Mouse (Mus musculus) ES-E14 (cell line): ENCODE measurements around the gene Mybpc1. TPM values are rescaled to one million over a fixed set of nuclear protein-coding genes. Genes with fewer than 3 reads are reported as not detected.

Experiments used
- DNase-seq: peaks from one replicate; pipeline ENCODE4 v3.0.0-alpha.2; 2013; ENCODE audit warnings: low read depth, low spot score
- H3K27ac ChIP-seq: 2 replicates; pipeline ENCODE4 v1.5.1; 2012; ENCODE audit warnings: low read depth, mild to moderate bottlenecking, low read length, moderate library complexity, mixed read lengths; ENCODE audit not compliant: poor library complexity, insufficient read depth, severe bottlenecking
- H3K36me3 ChIP-seq: 2 replicates; pipeline ENCODE4 v1.6.1; 2012; ENCODE audit warnings: mild to moderate bottlenecking, low read length, moderate library complexity, mixed read lengths; ENCODE audit not compliant: control insufficient read depth, poor library complexity, insufficient read depth, severe bottlenecking
- H3K4me1 ChIP-seq, 2 experiments: fragments of 150-350 bp in 1 of 2; sonication (generic) in 1 of 2; 2 replicates each; pipeline ENCODE4 v1.6.1; 2012; ENCODE audit warnings: low read length in 2 of 2, mild to moderate bottlenecking in 1 of 2, mixed read lengths in 1 of 2; ENCODE audit not compliant: control insufficient read depth in 2 of 2, insufficient read depth in 2 of 2, poor library complexity in 1 of 2
- H3K4me3 ChIP-seq, 2 experiments: fragments of 150-350 bp in 1 of 2; sonication (generic) in 1 of 2; 2 replicates each; pipeline ENCODE4 v1.5.1; 2012; ENCODE audit warnings: low read length in 2 of 2, low read depth in 1 of 2, mild to moderate bottlenecking in 1 of 2, mixed read lengths in 1 of 2; ENCODE audit not compliant: insufficient read depth in 1 of 2, poor library complexity in 1 of 2, severe bottlenecking in 1 of 2
- H3K9ac ChIP-seq: 2 replicates; pipeline ENCODE4 v1.6.1; 2012; ENCODE audit warnings: low read depth, mild to moderate bottlenecking, low read length, mixed read lengths; ENCODE audit not compliant: poor library complexity, insufficient read depth, severe bottlenecking
- H3K9me3 ChIP-seq: fragments of 150-350 bp; sonication (generic); 2 replicates; pipeline ENCODE4 v1.6.1; 2012; ENCODE audit warnings: low read depth, mild to moderate bottlenecking, low read length; ENCODE audit not compliant: control insufficient read depth, insufficient read depth
- CHD2 ChIP-seq: IDR thresholded peaks from 2 replicates; pipeline ENCODE4 v1.6.1; 2014; ENCODE audit warnings: mild to moderate bottlenecking, low read depth, low read length, inconsistent platforms
- HCFC1 ChIP-seq: IDR thresholded peaks from 2 replicates; pipeline ENCODE4 v1.6.1; 2012; ENCODE audit warnings: low read length, inconsistent platforms, borderline replicate concordance; ENCODE audit not compliant: insufficient read depth
- MAFK ChIP-seq: IDR thresholded peaks from 2 replicates; pipeline ENCODE4 v1.6.1; 2014; ENCODE audit warnings: mild to moderate bottlenecking, low read depth, low read length, inconsistent platforms; ENCODE audit not compliant: insufficient read depth
- ZC3H11A ChIP-seq: IDR thresholded peaks from 2 replicates; pipeline ENCODE4 v1.6.1; 2012; ENCODE audit warnings: low read depth, mild to moderate bottlenecking, inconsistent platforms, low read length, borderline replicate concordance
- ZNF384 ChIP-seq: IDR thresholded peaks from 2 replicates; pipeline ENCODE4 v1.6.1; 2012; ENCODE audit warnings: low read depth, low read length, inconsistent platforms
- in situ Hi-C, 2 experiments: fragments of 600-800 bp; cut with MboI; formaldehyde crosslinking; loops; one replicate each; pipeline ENCODE4 v1.15.1; 2025; ENCODE audit warnings: low sequenced_read_pairs in 2 of 2, inconsistent platforms in 1 of 2; ENCODE audit not compliant: unreplicated experiment in 2 of 2
- total RNA-seq: library from RNA; depleted of rRNA; stranded (reverse); fragments of 300-350 nt; gene quantifications from 2 replicates; pipeline ENCODE4 v1.2.3, GENCODE M21; 2012

Gene Mybpc1
- total RNA-seq, 1 experiment: 1.7 TPM

GRCm38 (mm10) chr10:88501370-88501769, 103.6 kb downstream of the Mybpc1 start:
- TF ChIP-seq CHD2 (no peak), ZC3H11A (no peak), HCFC1 (no peak), ZNF384 (no peak), MAFK (no peak)
- H3K9me3 ChIP-seq: no peaks in the 10 kb centered on the region
- no peaks in the 10 kb centered on the region for H3K36me3 ChIP-seq
- H3K4me3 ChIP-seq: no peak overlapping the region
- no peak overlapping the region for H3K9ac ChIP-seq
- no peak for DNase-seq
- no peak overlapping the region for H3K27ac ChIP-seq
- H3K4me1 ChIP-seq: peaks cover 4 to 8% of the 10 kb centered on the region in 2 experiments; a peak in 3 of 4 replicates
- in situ Hi-C loops: no loop called here

GRCm38 (mm10) chr10:88499993-88500392, 105.0 kb downstream of the Mybpc1 start:
- in situ Hi-C loops: no loop called here
- no peak for DNase-seq

GRCm38 (mm10) chr10:88496864-88497564, 107.9 kb downstream of the Mybpc1 start:
- Histone ChIP-seq H3K9me3 (no peaks in the 10 kb centered on the region), H3K27ac (no peak overlapping the region), H3K4me1 (peaks cover 7 to 12% of the 10 kb centered on the region in 2 experiments; a peak in 3 of 4 replicates), H3K9ac (no peak overlapping the region), H3K4me3 (no peak overlapping the region), H3K36me3 (no peaks in the 10 kb centered on the region)
- TF ChIP-seq ZC3H11A: no peak
- TF ChIP-seq CHD2: no peak
- TF ChIP-seq HCFC1: no peak
- no peak for TF ChIP-seq ZNF384
- TF ChIP-seq MAFK: no peak
- in situ Hi-C loops: no loop called here
- DNase-seq: no peak

More at GRCm38 (mm10) chr10:88499993-88500392, 105.0 kb downstream of the Mybpc1 start:
- Histone ChIP-seq H3K9ac (no peak overlapping the region), H3K36me3 (no peaks in the 10 kb centered on the region), H3K27ac (no peak overlapping the region), H3K4me1 (peaks cover 8 to 10% of the 10 kb centered on the region in 2 experiments; a peak in 3 of 4 replicates), H3K9me3 (no peaks in the 10 kb centered on the region), H3K4me3 (no peak overlapping the region)
- TF ChIP-seq CHD2: no peak
- TF ChIP-seq MAFK: no peak
- TF ChIP-seq ZNF384: no peak
- TF ChIP-seq ZC3H11A: no peak
- no peak for TF ChIP-seq HCFC1

- H3K9me3 ChIP-seq: no peaks in the 10 kb centered on the region
- in situ Hi-C loops: no loop called here
- H3K4me1 ChIP-seq: peaks cover 7 to 12% of the 10 kb centered on the region in 2 experiments; a peak in 3 of 4 replicates
- no peaks in the 10 kb centered on the region for H3K36me3 ChIP-seq
- DNase-seq: no peak
- no peak overlapping the region for H3K4me3 ChIP-seq
- H3K27ac ChIP-seq: no peak overlapping the region
- no peak overlapping the region for H3K9ac ChIP-seq
- TF ChIP-seq HCFC1 (no peak), ZNF384 (no peak), CHD2 (no peak), ZC3H11A (no peak), MAFK (no peak)
Observed at GRCm38 (mm10) chr10:88494959-88495587, 109.9 kb downstream of the Mybpc1 start.
